Mouse (Mus musculus): Measurements from ENCODE around the gene Myl6.
A peak's percentile ranks its signal among the peaks of the same experiment; 100 is the strongest.

Gene Myl6

DNA sequence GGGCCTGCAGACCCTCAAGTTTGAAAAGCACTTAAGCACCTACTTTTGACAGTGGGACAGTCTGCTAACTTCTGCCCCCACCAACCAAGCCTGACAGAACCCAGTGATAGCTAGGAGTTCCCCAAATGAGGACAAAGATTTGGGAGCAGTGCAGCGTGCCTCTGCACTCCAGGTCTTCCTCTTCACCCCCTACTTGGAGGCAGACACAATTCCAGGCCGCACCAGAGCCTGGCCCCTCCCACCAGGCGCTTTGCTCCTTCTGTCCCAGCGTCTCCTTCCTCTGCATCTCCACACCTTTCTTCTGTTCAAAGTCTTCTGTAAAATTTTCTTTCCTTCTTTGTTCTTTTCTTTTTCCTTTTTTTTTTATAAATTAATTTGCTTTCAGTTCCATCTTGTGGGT is 4.2 kb downstream of the Myl6 start:
- DNase-seq (ENCODE audit: low spot score in 2 of 2), result no peak

DNA sequence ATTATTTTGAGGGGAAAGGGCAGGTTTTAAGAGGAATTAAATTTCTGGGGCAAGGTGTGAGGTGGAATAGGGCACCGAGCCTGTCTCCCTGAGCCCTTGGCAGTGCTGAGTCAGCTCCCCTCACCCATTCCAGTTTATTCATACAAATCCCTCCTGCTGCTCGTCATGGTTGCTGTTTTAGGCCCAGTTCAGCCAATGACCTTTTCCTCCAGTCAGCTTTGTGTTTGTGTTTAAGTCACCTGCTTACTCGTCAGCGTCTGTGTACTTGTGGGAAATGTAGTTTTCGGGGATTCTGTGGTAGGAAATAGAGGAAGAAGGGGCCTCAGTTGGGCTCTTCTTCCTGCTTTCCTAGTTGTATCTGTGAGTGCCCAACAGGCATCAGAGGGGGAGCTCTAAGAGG is 4.6 kb downstream of the Myl6 start:
- no peak for DNase-seq (ENCODE audit: low spot score in 2 of 2)

DNA sequence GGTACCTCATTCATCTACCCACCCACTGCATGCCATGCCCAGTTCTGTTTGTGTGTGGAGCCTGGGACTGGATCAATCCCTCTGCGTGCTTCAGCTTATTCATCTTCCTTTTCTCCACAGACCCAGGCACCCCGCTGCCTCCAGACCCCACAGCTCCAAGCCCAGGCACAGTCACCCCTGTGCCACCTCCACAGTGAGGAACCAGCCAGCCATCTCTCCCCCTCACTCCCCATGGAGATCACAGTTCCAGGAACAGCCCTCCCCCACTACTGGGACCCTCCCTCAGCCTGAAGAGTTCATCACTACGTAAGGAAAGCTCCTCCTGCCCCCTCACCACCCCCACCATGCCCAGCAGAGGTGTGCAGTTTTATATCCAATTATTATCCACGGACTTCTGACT is 5.2 kb downstream of the Myl6 start:
- no peak for DNase-seq (ENCODE audit: low spot score in 2 of 2)

DNA sequence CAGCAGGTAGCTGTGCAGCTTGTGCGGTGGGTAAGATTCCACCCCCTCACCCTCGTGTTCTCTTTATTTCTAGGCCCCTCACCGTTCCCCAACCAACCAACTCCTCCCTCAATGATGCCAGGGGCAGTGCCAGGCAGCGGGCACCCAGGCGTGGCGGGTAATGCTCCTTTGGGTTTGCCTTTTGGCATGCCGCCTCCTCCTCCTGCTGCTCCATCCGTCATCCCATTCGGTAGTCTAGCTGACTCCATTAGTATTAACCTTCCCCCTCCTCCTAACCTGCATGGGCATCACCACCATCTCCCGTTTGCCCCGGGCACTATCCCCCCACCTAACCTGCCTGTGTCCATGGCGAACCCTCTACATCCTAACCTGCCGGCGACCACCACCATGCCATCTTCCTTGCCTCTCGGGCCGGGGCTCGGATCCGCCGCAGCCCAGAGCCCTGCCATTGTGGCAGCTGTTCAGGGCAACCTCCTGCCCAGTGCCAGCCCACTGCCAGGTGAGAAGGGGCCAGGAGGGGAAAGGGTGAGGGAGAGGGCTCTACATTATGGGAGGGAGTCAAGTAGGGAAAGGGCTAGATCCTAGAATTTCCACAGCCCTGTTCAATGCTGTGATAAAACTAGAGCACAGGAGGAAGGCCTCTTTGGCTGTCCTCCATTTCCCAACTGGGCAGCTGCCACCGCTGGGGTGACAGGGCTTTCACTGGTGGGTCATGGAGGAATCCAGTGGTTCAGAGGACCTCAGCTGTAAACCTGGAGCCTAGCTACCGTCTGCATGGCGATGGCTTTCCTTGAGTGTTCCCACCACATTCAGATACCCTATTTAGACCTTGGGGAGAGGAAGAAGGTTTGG is 5.9 kb downstream of the Myl6 start:
- no peak for DNase-seq (ENCODE audit: low spot score in 2 of 2)

DNA sequence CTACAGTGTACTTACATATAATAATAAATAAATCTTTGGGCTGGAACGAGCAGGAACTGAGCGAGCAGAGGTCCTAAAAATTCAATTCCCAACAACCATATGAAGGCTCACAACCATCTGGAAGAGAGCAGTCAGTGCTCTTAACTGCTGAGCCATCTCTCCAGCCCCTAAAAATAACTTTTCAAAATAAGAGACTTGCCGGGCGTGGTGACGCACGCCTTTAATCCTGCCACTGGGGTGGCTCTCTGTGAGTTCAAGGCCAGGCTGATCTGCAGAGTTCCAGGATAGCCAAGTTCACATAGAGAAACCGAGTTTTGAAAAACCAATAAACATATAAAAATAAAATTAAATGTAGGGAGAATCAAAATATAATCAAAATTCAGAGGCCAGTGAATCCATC is 7.6 kb downstream of the Myl6 start:
- no peak for DNase-seq (ENCODE audit: low spot score in 2 of 2)

DNA sequence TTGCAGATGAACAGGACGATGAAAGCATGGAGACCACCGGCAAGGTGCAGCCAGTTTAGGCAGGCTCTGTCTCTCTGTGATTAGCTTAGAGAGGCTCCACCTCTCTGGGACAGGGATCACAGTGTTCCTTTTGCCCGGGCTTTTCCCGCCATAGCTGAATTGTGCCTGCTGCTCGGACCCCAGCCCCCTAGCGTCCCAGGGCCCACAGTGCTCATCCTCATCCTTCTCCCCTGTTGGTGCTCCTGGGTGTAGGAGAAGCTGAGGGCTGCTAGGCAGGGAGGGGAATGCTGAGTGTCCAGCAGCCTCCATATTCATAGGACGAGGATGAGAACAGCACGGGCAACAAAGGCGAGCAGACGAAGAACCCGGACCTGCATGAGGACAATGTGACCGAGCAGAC is 19.6 kb downstream of the Myl6 start:
- DNase-seq (ENCODE audit: low spot score in 2 of 2), result no peak

DNA sequence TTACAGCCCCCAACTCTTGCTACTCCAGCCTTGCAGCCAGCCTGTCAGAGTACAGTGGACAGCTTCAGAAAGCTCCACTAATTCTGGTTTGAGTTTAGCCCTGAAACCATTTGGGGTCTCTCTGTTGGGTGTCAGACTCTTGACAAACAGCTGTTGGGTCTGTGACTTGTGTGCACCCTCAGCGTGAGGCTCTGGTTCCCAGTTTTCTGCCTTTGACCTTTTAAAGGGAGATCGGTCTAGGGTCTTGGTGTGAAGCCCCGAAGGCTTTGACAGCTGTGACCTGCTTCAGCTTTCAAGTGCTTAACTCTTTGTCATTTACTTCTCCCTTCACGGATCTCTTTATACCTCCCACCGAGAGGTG is 33.7 kb downstream of the Myl6 start:
- no peak for DNase-seq (ENCODE audit: low spot score in 2 of 2)

DNA sequence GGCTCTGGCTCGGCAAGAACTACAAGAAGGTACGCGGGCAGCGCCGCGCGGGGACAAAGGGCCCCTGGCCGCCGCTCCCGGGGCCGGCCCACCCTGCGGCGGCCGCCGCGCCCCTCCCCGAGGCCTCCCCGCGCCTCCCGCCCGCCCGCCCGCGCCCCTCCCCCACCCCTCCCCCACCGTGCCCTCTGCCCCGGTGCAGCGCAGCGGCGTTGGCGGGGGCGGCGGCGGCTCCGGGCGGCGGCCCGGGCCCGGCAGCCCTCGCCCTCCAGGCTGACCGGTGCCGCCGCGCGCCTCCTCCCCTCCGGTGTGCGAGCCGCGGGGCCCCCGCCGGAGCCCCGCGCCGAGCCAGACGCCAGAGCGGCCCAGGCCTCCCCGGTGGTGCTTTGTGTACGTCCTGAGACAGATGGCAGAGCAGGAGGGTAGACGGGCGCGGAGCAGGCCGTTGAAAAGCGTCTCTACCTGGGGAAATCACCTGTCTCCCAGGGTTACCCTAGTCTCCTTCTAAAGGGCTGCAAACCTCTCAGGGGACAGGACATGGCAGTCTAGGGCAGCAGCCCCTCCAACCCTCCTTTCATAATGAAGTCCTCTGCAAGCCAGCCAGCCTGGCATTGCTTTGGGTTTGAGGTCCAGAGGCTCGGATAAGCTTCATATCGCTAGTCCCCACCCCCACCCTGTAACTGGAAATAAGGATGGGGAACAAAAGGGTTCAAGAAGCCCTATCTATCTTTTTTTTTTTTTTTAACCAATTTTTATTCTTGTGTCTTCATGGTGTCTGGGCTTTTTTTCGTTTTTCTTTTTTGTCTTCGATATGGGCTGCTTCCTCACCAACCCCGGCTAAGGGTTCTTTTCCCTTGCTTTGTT is 34.3 kb downstream of the Myl6 start:
- DNase-seq (ENCODE audit: low spot score in 2 of 2), result peak; percentile 36 to 55

DNA sequence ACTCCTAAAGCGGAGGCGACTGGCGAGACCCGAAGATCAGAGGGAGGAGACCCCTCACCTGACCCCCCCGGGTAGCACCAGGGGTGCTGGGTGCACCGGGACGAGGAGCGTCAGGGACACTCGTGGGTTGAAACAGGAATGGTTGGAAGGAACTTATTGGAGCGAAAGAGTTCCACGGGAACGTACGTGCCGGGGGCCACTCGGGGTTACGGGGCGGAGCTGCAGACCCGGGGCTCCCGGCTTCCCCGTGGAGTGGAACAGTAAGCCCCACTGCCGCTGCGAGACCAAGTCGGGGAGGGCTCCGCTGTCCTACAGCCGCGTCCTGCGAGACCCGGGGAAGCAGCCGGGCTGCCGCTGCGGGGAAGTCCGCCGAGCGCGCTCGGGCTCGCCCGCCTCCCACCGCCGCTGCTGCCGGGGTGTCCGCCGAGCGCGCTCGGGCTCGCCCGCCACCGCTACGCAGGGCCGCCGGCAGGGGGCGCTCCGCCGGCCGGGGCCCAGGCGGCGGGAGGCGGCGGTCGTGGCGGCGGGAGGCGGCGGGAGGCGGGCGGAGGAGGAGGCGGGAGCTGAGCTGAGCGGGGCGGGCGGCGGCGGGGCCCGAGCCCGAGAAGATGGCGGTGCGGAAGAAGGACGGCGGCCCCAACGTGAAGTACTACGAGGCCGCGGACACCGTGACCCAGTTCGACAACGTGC is 35.1 kb downstream of the Myl6 start, which contains the start of gene Smarcc2:
TSS of gene Smarcc2 (plus strand) at position 530 of the 690 bp plus-strand sequence.
- DNase-seq (ENCODE audit: low spot score in 2 of 2), result peak; percentile 68 to 74

DNA sequence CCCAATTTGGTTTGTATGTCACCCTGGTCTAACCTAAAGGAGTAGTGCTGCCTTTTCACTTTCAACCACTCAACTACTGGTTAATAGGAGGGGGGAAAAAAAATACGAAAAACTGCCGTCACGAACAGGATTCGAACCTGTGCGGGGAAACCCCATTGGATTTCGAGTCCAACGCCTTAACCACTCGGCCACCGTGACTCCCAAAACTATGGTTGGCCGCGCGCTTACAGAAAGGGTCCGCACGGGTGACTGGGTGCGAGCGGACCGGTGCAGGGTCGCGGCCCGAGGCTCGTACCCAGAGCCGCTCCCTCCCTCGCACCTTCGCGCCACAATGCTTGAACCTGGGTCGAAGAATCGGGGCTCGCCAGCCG is 35.6 kb downstream of the Myl6 start:
- peak; percentile 94 to 98 for DNase-seq (ENCODE audit: low spot score in 2 of 2)

DNA sequence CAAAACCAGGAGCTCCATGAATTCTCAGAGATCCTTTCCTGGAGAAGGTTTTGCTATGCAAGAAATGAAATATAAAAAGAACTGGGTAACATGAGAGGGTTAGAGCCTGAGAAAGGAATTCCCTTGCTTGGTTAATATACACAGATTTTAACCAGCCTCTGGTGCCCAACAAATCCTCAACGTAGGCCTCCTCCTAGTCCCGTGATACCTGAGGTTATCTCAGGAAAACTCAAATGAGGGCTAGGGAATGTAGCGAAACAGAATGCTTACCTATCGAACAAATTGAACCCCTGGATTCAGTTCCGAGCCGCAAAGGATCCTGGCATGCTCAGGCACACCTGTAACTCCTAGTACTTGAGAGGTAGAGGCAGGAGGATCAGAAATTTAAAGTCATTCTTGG is 36.3 kb downstream of the Myl6 start:
- DNase-seq (ENCODE audit: low spot score in 2 of 2), result no peak

DNA sequence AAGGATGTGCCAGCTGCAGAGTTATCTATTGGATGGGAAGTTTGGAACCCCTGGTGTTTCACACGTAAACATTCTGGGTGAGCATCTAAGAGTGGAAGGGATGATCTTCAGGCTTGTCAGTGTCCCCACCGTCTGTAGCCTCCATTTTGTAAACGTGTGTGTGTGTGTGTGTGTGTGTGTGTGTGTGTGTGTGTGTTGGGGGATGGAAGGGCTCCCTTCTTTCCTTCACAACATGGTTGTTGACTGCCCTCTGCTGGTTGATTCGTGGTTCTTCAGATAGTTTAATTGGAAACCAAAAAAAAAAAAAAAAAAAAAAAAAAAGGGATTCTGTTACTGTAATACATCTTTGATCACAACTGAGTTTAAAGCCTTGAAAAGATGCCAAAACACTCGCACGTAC is 38.7 kb downstream of the Myl6 start:
- peak; percentile 58 to 70 for DNase-seq (ENCODE audit: low spot score in 2 of 2)

DNA sequence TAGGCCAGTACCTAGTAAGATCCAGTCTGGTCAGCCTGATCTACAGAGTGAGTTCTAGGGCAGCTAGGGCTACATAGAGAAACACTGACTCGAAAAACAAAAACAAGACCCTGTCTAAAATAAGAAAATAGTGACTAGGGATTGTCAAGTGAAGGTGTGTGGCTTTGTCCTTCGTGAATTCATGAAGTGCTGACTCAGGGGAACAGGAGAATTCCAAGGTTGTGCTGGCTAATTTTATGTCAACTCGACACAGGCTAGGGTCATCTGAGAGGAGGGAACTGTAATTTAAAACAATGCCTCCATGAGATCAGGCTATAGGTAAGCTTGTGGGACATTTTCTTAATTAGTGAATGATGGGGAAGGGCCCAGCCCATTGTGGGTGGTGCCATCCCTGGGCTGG is 39.5 kb downstream of the Myl6 start:
- no peak for DNase-seq (ENCODE audit: low spot score in 2 of 2)

DNA sequence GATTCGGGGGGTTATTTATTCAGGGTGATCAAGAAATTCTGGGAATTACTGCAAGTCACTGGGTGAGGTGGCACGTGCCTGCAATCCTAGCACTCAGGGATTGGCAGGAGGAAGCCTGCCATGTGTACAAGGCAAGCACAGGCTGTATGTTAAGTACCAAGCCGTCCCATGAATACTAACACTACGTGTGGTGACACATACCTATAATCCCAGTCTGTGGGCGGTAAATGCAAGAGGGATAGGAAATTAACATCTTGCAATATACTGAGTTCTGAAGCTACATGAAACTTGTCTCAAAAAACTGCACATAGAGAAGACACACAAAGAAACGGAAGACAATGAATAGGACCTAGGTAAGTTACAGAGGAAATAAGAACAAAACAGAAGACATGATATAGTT is 42.9 kb downstream of the Myl6 start:
- DNase-seq (ENCODE audit: low spot score in 2 of 2), result no peak

DNA sequence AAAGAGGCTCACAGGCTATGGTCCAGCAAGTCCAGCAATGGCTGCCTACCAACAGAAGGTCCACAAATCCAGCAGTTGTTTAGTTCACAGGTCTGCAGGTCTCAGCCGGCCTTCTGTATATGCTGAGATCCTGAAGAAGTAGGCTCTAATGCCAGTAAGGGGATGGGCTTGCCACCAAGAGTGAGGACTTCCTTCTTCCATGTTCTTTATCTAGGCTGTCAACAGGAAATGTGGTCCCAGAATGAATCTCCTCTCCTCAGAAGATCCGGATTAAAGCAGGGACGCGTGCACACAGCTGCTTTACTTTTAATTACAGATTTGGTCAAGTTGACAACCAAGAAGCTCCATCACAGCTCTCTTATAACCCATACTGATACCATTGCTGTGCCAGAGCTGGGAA is 48.5 kb downstream of the Myl6 start:
- no peak for DNase-seq (ENCODE audit: low spot score in 2 of 2)

DNA sequence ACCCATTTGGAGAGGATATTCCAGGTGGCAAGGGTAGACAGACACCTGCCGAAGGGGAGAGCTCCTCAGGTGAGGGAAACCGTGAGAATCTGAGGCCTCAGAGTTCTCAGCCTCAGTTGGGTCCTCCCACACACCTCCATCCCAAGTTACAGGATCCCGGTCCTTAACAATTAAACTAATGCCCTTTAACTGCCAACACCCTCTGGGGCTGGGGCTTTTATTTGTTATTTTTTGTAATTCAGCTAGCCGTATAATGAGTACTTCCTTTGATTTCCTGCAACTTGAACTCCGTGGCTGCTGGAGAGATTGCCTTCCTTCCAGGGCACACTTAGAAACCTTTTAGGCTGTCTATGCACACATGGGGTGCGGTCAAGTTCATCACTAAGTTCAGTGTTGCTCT is 49.6 kb downstream of the Myl6 start:
- no peak for DNase-seq (ENCODE audit: low spot score in 2 of 2)

DNA sequence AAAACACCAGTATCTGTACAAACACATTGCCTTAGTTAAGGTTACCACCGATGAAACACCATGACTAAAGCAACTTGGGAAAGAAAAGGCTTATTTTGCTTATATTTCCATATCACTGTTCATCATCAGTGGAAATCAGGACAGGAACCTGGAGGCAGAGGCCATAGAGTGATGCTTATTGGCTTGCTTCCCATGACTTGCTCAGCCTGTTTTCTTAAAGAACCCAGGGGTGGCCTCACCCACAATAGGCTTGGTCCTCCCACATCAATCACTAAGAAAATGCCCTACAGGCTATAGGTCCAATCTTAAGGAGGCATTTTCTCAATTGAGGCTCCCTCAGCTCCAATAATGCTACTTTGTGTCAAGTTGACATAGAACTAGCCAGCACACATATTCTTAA is 51.2 kb downstream of the Myl6 start:
- DNase-seq (ENCODE audit: low spot score in 2 of 2), result no peak

DNA sequence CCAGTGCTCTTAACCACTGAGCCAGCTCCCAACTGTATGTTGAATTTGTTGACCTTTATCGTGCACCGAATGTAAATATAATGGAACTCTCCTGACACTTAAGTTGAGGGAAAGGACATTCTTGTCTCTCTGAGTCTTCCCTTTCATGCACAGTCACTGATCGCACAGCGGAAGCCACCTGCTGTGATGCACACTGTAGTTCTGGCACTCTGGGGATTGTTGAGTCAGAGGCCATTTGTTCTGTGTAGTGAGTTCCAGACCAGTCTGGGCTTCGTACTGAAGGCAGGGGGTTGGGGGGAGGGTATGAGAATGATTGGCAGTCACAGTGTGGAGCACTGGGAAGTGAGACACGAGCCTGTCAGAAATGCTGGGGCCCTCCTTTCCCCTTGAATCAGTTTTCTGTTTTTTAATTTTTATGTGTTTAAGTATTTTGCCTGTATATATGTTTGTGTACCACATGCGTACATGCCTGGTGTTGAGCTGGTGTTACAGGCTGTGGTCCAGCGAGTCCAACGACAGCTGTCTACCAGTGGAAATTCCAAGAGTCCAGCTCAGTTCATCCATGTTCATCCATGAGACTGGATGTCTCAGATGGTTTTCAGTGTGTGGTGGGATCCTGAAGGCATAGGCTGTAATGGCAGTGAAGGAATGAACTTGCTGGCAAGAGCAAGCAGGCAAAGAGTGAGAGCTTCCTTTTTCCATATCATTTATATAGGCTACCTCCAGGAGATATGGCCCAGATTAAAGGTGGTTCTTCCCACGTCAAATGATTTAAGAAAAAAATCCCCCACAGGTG is 52.4 kb downstream of the Myl6 start:
- DNase-seq (ENCODE audit: low spot score in 2 of 2), result no peak

Data from right cerebral cortex, adult 2 months (tissue).